Mouse (Mus musculus) A20 (cell line): ENCODE data around the gene Ildr1.

ENCODE experiments used
- DNase-seq: peaks from one replicate; pipeline ENCODE4 v3.0.0-alpha.2; 2011; ENCODE audit warnings: low read depth, low spot score

The Ildr1 gene

DNA sequence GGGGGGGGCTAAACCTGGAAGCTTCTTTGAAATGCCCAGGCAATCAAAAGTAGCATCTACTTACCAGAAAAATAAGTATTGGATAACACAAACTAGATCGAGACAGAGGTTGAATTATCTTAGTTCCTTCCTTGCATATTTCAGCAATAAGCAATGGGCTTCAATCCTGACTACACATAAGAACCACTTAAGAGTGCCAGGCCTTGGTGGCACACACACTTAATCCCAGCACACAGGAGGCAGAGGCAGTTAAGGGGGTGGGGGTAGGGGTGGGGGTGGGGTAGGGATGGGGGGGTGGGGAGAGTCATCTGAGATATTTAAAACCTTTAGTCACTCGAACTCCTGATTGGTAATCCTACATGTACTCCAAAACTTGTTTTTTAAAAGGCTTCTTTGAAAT lies 77.5 kb downstream of the Ildr1 start:
- no peak for DNase-seq

DNA sequence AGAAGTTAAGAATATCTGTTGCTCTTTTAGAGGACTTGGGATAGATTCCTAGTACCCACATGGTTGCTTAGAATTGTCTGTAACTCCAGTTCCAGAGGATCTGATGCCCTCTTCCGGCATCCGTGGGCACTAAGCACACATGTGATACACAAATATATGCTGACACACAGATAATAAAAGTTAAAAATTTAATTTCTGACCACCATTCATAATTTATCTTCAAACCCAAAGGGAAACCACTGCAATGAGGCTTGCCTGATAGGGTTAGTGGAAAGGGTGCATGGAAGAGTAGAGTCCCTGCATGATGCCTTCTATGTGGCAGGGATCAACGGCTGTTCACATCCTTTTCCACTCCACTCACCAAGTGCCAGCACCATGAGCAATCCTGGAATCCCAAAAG lies 77.9 kb downstream of the Ildr1 start:
- no peak for DNase-seq

DNA sequence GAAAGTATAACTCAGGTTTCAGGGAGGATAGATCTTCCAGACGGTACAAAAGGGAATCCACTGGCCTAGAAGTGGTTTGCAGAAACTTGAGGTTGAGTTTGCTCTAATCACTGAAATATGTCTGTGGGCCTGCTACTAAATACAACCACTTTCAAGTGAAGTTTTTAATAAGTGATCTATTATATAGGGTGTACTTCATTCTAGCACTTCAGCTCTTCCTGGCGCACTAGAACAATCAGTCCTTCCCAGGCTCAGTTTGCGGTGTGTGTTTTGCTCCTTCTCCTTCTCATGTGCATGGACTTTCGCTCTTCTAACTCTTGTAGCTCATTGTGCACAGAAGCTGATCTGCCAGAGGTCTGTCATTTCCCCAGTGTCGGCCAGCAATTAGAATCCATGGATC lies 79.2 kb downstream of the Ildr1 start:
- no peak for DNase-seq

DNA sequence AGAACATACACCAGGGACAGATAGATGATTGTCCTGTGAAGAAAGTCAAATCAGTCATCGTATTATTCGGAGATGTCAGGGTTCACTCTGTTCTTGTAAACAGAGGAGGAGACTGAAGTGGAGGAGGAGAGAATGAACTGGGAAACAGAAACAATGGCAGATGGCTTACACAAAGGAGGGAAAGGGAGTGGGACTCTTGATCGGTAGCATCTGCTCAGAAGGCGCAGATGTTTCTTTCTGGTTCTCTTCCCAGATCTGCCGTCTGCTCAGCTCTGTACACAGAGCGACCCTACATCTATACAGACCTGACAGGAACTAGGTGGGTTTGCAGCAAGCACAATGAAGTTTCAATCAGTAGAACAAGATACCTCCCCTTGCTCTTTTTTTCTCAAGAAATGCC lies 81.9 kb downstream of the Ildr1 start:
- no peak for DNase-seq
